Mouse (Mus musculus) MEL (cell line): ENCODE measurements at regions not wholly inside any gene's neighbourhood (a gene's known extent, or its start where the extent isn't known, plus 50 kb on each side); places are given as distances from the start of the nearest gene placed in this dataset.

Experiments used
- DNase-seq: peaks from one replicate; pipeline ENCODE4 v3.0.0; 2011; ENCODE audit warnings: low read depth, low spot score
- H3K27ac ChIP-seq: 2 replicates; pipeline ENCODE4 v1.5.1; 2012; ENCODE audit warnings: low read depth, mild to moderate bottlenecking, control low read depth, low read length, moderate library complexity; ENCODE audit not compliant: control insufficient read depth
- H3K27me3 ChIP-seq, 2 experiments: fragments of 150-350 bp in 1 of 2; sonication (generic) in 1 of 2; 2 replicates each; pipeline ENCODE4 v1.6.1; 2012; ENCODE audit warnings: low read length in 2 of 2, mild to moderate bottlenecking in 2 of 2, improper control_type of control experiment in 1 of 2, moderate library complexity in 1 of 2; ENCODE audit not compliant: insufficient read depth in 2 of 2, control insufficient read depth in 1 of 2
- H3K36me3 ChIP-seq, 2 experiments: 2 replicates each; pipeline ENCODE4 v1.6.1; 2012 to 2014; ENCODE audit warnings: low read length in 2 of 2, improper control_type of control experiment in 1 of 2, inconsistent platforms in 1 of 2, mild to moderate bottlenecking in 1 of 2; ENCODE audit not compliant: insufficient read depth in 2 of 2, control insufficient read depth in 1 of 2
- H3K4me1 ChIP-seq, 2 experiments: fragments of 150-350 bp in 1 of 2; sonication (generic) in 1 of 2; 2 replicates each; pipeline ENCODE4 v1.6.1; 2012; ENCODE audit warnings: low read length in 2 of 2, improper control_type of control experiment in 1 of 2, mild to moderate bottlenecking in 1 of 2; ENCODE audit not compliant: insufficient read depth in 2 of 2, control insufficient read depth in 1 of 2
- H3K4me3 ChIP-seq, 2 experiments: fragments of 150-350 bp in 1 of 2; sonication (generic) in 1 of 2; 2 replicates each; pipeline ENCODE4 v1.5.1; 2012; ENCODE audit warnings: low read depth in 2 of 2, low read length in 2 of 2, mild to moderate bottlenecking in 2 of 2, moderate library complexity in 2 of 2, control low read depth in 1 of 2, improper control_type of control experiment in 1 of 2; ENCODE audit not compliant: control insufficient read depth in 1 of 2, insufficient read depth in 1 of 2
- H3K79me2 ChIP-seq: 2 replicates; pipeline ENCODE4 v1.6.1; 2012; ENCODE audit warnings: mild to moderate bottlenecking, low read length, moderate library complexity; ENCODE audit not compliant: control insufficient read depth, poor library complexity, insufficient read depth
- H3K9ac ChIP-seq: 2 replicates; pipeline ENCODE4 v1.6.1; 2012; ENCODE audit warnings: low read depth, mild to moderate bottlenecking, control low read depth, low read length, moderate library complexity; ENCODE audit not compliant: control insufficient read depth, poor library complexity, severe bottlenecking
- H3K9me3 ChIP-seq: fragments of 150-350 bp; sonication (generic); replicated peaks from 2 replicates; pipeline ENCODE4 v1.6.1; 2012; ENCODE audit warnings: mild to moderate bottlenecking, low read length, improper control_type of control experiment, moderate library complexity; ENCODE audit not compliant: insufficient read depth
- BHLHE40 ChIP-seq: IDR thresholded peaks from 2 replicates; pipeline ENCODE4 v1.6.1; 2012; ENCODE audit warnings: low read depth, mild to moderate bottlenecking, inconsistent platforms, low read length, improper control_type of control experiment, borderline replicate concordance
- CTCF ChIP-seq, 3 experiments: IDR thresholded peaks in 2 of 3; conservative IDR thresholded peaks in 1 of 3; 2 replicates each; pipeline ENCODE4 v1.5.1; 2011 to 2012; ENCODE audit warnings: low read length in 3 of 3, low read depth in 2 of 3, mild to moderate bottlenecking in 2 of 3, improper control_type of control experiment in 1 of 3, inconsistent platforms in 1 of 3, mixed read lengths in 1 of 3, moderate library complexity in 1 of 3; ENCODE audit not compliant: control insufficient read depth in 1 of 3, insufficient read depth in 1 of 3, poor library complexity in 1 of 3, severe bottlenecking in 1 of 3
- ELF1 ChIP-seq: IDR thresholded peaks from 2 replicates; pipeline ENCODE4 v1.6.1; 2014; ENCODE audit warnings: low read depth, mild to moderate bottlenecking, inconsistent platforms, low read length, improper control_type of control experiment, moderate library complexity
- ETS1 ChIP-seq: IDR thresholded peaks from 2 replicates; pipeline ENCODE4 v1.6.1; 2012; ENCODE audit warnings: low read depth, mild to moderate bottlenecking, inconsistent platforms, low read length, improper control_type of control experiment, moderate library complexity
- GABPA ChIP-seq: IDR thresholded peaks from 2 replicates; pipeline ENCODE4 v1.6.1; 2012; ENCODE audit warnings: low read depth, mild to moderate bottlenecking, inconsistent platforms, low read length, improper control_type of control experiment, moderate library complexity
- HCFC1 ChIP-seq: IDR thresholded peaks from 2 replicates; pipeline ENCODE4 v1.6.1; 2012; ENCODE audit warnings: low read depth, mild to moderate bottlenecking, inconsistent platforms, low read length, improper control_type of control experiment, moderate library complexity
- KAT2A ChIP-seq: conservative IDR thresholded peaks from 2 replicates; pipeline ENCODE4 v1.6.1; 2012; ENCODE audit warnings: low read depth, low read length, improper control_type of control experiment, inconsistent platforms
- MAZ ChIP-seq: IDR thresholded peaks from 2 replicates; pipeline ENCODE4 v1.6.1; 2012; ENCODE audit warnings: low read depth, mild to moderate bottlenecking, inconsistent platforms, low read length, improper control_type of control experiment
- MEF2A ChIP-seq: IDR thresholded peaks from 2 replicates; pipeline ENCODE4 v1.6.1; 2014; ENCODE audit warnings: low read depth, mild to moderate bottlenecking, inconsistent platforms, low read length, improper control_type of control experiment; ENCODE audit not compliant: poor library complexity, insufficient replicate concordance, severe bottlenecking; ENCODE audit errors: extremely low read depth
- MYB ChIP-seq: IDR thresholded peaks from 2 replicates; pipeline ENCODE4 v1.6.1; 2011; ENCODE audit warnings: mild to moderate bottlenecking, low read depth, low read length, improper control_type of control experiment
- NRF1 ChIP-seq: IDR thresholded peaks from 2 replicates; pipeline ENCODE4 v1.6.1; 2014; ENCODE audit warnings: low read depth, mild to moderate bottlenecking, inconsistent platforms, low read length, improper control_type of control experiment, moderate library complexity; ENCODE audit not compliant: poor library complexity, insufficient read depth, severe bottlenecking
- RAD21 ChIP-seq: IDR thresholded peaks from 2 replicates; pipeline ENCODE4 v1.6.1; 2011; ENCODE audit warnings: mild to moderate bottlenecking, low read depth, low read length, improper control_type of control experiment
- RCOR1 ChIP-seq: IDR thresholded peaks from 2 replicates; pipeline ENCODE4 v1.6.1; 2012; ENCODE audit warnings: low read depth, mild to moderate bottlenecking, inconsistent platforms, low read length, improper control_type of control experiment
- UBTF ChIP-seq: IDR thresholded peaks from 2 replicates; pipeline ENCODE4 v1.6.1; 2012; ENCODE audit warnings: low read depth, mild to moderate bottlenecking, inconsistent platforms, low read length, improper control_type of control experiment, moderate library complexity, borderline replicate concordance; ENCODE audit not compliant: insufficient read depth
- USF2 ChIP-seq, 2 experiments: IDR thresholded peaks; 2 replicates each; pipeline ENCODE4 v1.6.1; 2011 to 2012; ENCODE audit warnings: improper control_type of control experiment in 2 of 2, low read length in 2 of 2, borderline replicate concordance in 1 of 2, inconsistent platforms in 1 of 2, low read depth in 1 of 2, mild to moderate bottlenecking in 1 of 2; ENCODE audit not compliant: insufficient read depth in 1 of 2
- ZC3H11A ChIP-seq: IDR thresholded peaks from 2 replicates; pipeline ENCODE4 v1.6.1; 2012; ENCODE audit warnings: low read depth, mild to moderate bottlenecking, inconsistent platforms, low read length, improper control_type of control experiment
- ZKSCAN1 ChIP-seq: IDR thresholded peaks from 2 replicates; pipeline ENCODE4 v1.6.1; 2012; ENCODE audit warnings: low read depth, mild to moderate bottlenecking, inconsistent platforms, low read length, improper control_type of control experiment, moderate library complexity
- ZMIZ1 ChIP-seq: IDR thresholded peaks from 2 replicates; pipeline ENCODE4 v1.6.1; 2012; ENCODE audit warnings: low read depth, mild to moderate bottlenecking, inconsistent platforms, low read length, improper control_type of control experiment, moderate library complexity
- ZNF384 ChIP-seq: IDR thresholded peaks from 2 replicates; pipeline ENCODE4 v1.6.1; 2012; ENCODE audit warnings: low read depth, mild to moderate bottlenecking, inconsistent platforms, low read length, improper control_type of control experiment

DNA sequence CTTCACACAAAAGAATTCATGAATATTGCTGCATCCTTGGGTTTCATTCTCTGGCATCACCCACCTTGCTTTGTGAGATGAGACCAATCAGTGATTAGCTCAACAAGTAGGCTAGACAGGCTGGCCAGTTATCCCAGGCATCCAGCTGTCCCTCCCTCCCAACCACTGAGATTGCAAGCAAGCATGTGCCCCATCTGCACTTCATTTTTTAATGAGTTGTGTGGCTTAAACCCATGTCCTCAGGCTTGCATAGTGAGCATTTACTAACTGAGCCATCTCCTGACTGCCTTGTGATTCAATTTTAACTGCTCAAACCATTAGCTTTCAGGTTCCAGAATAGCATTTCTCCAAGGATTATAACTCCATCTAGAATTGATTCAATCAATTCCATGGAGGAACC, 1365.8 kb upstream of the Got2 start:
- TF ChIP-seq RCOR1 (no peak), ZKSCAN1 (no peak), MAZ (no peak), HCFC1 (no peak), BHLHE40 (no peak), RAD21 (no peak), NRF1 (no peak), CTCF (IDR thresholded peaks at IDR 0.05 in 2 of 3, conservative IDR thresholded peaks at IDR 0.05 in 1 of 3; ENCODE audit: control insufficient read depth in 1 of 3, insufficient read depth in 1 of 3, low read depth in 2 of 3, low read length in 3 of 3, poor library complexity in 1 of 3, severe bottlenecking in 1 of 3) (no peak), UBTF (no peak), ETS1 (no peak), USF2 (IDR thresholded peaks at IDR 0.05; ENCODE audit: borderline replicate concordance in 1 of 2, insufficient read depth in 1 of 2, low read depth in 1 of 2, low read length in 2 of 2) (no peak)
- TF ChIP-seq, all 39 proteins: peak for 0
- Histone ChIP-seq H3K79me2 (no peaks in the 10 kb centered on the region), H3K9ac (no peak overlapping the region), H3K27ac (no peak overlapping the region), H3K27me3 (no peaks in the 10 kb centered on the region), H3K4me3 (no peak overlapping the region), H3K9me3 (no peaks in the 10 kb centered on the region), H3K4me1 (no peaks in the 10 kb centered on the region), H3K36me3 (peaks cover 0 to 2% of the 10 kb centered on the region in 2 experiments; a peak in 2 of 4 replicates)
- no peak for DNase-seq

DNA sequence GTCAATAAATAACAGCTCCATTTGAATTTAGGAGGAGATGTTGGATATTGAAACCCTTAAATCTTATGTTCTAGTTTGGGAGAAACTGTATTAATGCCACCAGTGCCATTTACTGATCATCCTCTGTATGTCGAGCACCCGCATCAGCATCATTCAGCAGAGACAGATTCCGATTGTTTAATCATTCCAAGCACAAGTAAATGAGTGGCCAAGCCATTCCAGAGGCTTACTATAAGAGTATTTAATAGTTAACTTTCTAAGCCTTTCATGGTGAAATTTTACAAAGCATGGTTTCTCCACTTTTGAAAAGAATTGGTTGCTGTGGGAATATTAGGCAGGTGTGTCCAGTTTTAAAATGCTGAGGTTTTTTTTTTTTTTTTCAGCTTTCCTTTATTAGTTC, 1363.9 kb upstream of the Got2 start:
- Histone ChIP-seq H3K9me3 (no peaks in the 10 kb centered on the region), H3K9ac (no peak overlapping the region), H3K4me3 (no peak overlapping the region), H3K27me3 (no peaks in the 10 kb centered on the region), H3K36me3 (peaks cover 0 to 4% of the 10 kb centered on the region in 2 experiments; a peak in 2 of 4 replicates), H3K79me2 (no peaks in the 10 kb centered on the region), H3K27ac (no peak overlapping the region), H3K4me1 (no peaks in the 10 kb centered on the region; a peak in 1 of 4 replicates)
- TF ChIP-seq ZMIZ1, result no peak
- TF ChIP-seq CTCF (IDR thresholded peaks at IDR 0.05 in 2 of 3, conservative IDR thresholded peaks at IDR 0.05 in 1 of 3; ENCODE audit: control insufficient read depth in 1 of 3, insufficient read depth in 1 of 3, low read depth in 2 of 3, low read length in 3 of 3, poor library complexity in 1 of 3, severe bottlenecking in 1 of 3), result no peak
- TF ChIP-seq MEF2A, result no peak
- TF ChIP-seq HCFC1, result no peak
- TF ChIP-seq USF2 (IDR thresholded peaks at IDR 0.05; ENCODE audit: borderline replicate concordance in 1 of 2, insufficient read depth in 1 of 2, low read depth in 1 of 2, low read length in 2 of 2), result no peak
- no peak for TF ChIP-seq MYB
- no peak for TF ChIP-seq ZC3H11A
- TF ChIP-seq UBTF, result no peak
- TF ChIP-seq GABPA, result no peak
- TF ChIP-seq ETS1, result no peak
- no peak for TF ChIP-seq ELF1
- TF ChIP-seq KAT2A, result no peak
- no peak for TF ChIP-seq RCOR1
- no peak for TF ChIP-seq ZNF384
- no peak for TF ChIP-seq NRF1
- DNase-seq, result no peak
